Comparison of ENCODE assay signal across 14 mouse cellular contexts in genomic region chr3:137302804-137303203, GRCm38 (mm10).
"Had no signal": no experiment of that assay in that cellular context is flagged by ENCODE, and none has a peak within 500 bp of the region (broad histone marks: within the 10 kb centered on the region; RNA-seq: fewer than 3 reads in every experiment).

No protein-coding gene starts in this region.

- H3K4me2 ChIP-seq: limb, embryonic 13.5 days; midbrain, embryonic 12.5 days; neural tube, embryonic 13.5 days had no signal

- H3K9me3 ChIP-seq: limb, embryonic 13.5 days; midbrain, embryonic 12.5 days; neural tube, embryonic 13.5 days had no signal

- H3K27me3 ChIP-seq: midbrain, embryonic 12.5 days; neural tube, embryonic 13.5 days had no signal

- H3K27ac ChIP-seq: layer of hippocampus, adult 2 months; limb, embryonic 13.5 days; liver, embryonic 14.5 days; midbrain, embryonic 12.5 days; neural tube, embryonic 13.5 days; stomach, postnatal 0 days had no signal

- H3K4me1 ChIP-seq: limb, embryonic 13.5 days; midbrain, embryonic 12.5 days; neural tube, embryonic 13.5 days had no signal

- ATAC-seq: midbrain, embryonic 16.5 days had no signal

- H3K9ac ChIP-seq: limb, embryonic 13.5 days; liver, embryonic 14.5 days; midbrain, embryonic 12.5 days; neural tube, embryonic 13.5 days had no signal

- H3K4me3 ChIP-seq: layer of hippocampus, adult 2 months; limb, embryonic 13.5 days; midbrain, embryonic 12.5 days; neural tube, embryonic 13.5 days had no signal

- H3K36me3 ChIP-seq: limb, embryonic 13.5 days; midbrain, embryonic 12.5 days; neural tube, embryonic 13.5 days had no signal

- DNase-seq: kidney, adult 8-10 months; kidney, postnatal 10 days; kidney, postnatal 4 days; left cerebral cortex, postnatal 4 days; lung, adult 18-20 months; right cerebral cortex, postnatal 25 days; thymus, postnatal 4 days had no signal
